Mouse (Mus musculus) liver, postnatal 0 days (tissue): ENCODE data around the gene Scn2b. TPM values are rescaled to one million over a fixed set of nuclear protein-coding genes. Genes with fewer than 3 reads are reported as not detected.
A peak's percentile ranks its signal among the peaks of the same experiment; 100 is the strongest.

ENCODE experiments used
- ATAC-seq: fragments of 200-750 bp; cut with Nextera tagmentation; 2 replicates; pipeline ENCODE4 v1.8.0; 2017; ENCODE audit warnings: mild to moderate bottlenecking, moderate library complexity
- DNase-seq: peaks from one replicate; pipeline ENCODE4 v3.0.0-alpha.2; 2016
- H3K27ac ChIP-seq: fragments of 300-500 bp; sonication (generic); 2 replicates; pipeline ENCODE4 v1.5.1; 2014; ENCODE audit warnings: antibody characterized with exemption, moderate library complexity, mild to moderate bottlenecking, low read depth
- H3K27me3 ChIP-seq: fragments of 300-500 bp; sonication (generic); 2 replicates; pipeline ENCODE4 v1.6.1; 2014; ENCODE audit warnings: low read length, control low read depth, mixed read lengths; ENCODE audit not compliant: insufficient read depth
- H3K36me3 ChIP-seq: fragments of 300-500 bp; sonication (generic); replicated peaks from 2 replicates; pipeline ENCODE4 v1.6.1; 2014; ENCODE audit warnings: mild to moderate bottlenecking, control low read depth, low read length, moderate library complexity, mixed read lengths; ENCODE audit not compliant: insufficient read depth
- H3K4me1 ChIP-seq: fragments of 300-500 bp; sonication (generic); 2 replicates; pipeline ENCODE4 v1.6.1; 2014; ENCODE audit warnings: antibody characterized with exemption, mild to moderate bottlenecking, control low read depth; ENCODE audit not compliant: insufficient read depth
- H3K4me2 ChIP-seq: fragments of 300-500 bp; sonication (generic); 2 replicates; pipeline ENCODE4 v1.6.1; 2014; ENCODE audit warnings: low read depth, mild to moderate bottlenecking, low read length, moderate library complexity, mixed read lengths
- H3K4me3 ChIP-seq: fragments of 300-500 bp; sonication (generic); 2 replicates; pipeline ENCODE4 v1.5.1; 2014; ENCODE audit warnings: low read depth, low read length
- H3K9ac ChIP-seq: fragments of 300-500 bp; sonication (generic); replicated peaks from 2 replicates; pipeline ENCODE4 v1.6.1; 2014; ENCODE audit warnings: mild to moderate bottlenecking, moderate library complexity
- H3K9me3 ChIP-seq: fragments of 300-500 bp; sonication (generic); 2 replicates; pipeline ENCODE4 v1.6.1; 2016; ENCODE audit warnings: mild to moderate bottlenecking, control low read depth, low read length, mixed read lengths
- CTCF ChIP-seq: sonication (generic); IDR thresholded peaks from 2 replicates; pipeline ENCODE4 v1.5.1; 2016; ENCODE audit warnings: antibody characterized with exemption, low read depth
- EP300 ChIP-seq: IDR thresholded peaks from 2 replicates; pipeline ENCODE4 v1.6.1; 2016; ENCODE audit warnings: antibody characterized with exemption, low read depth, mild to moderate bottlenecking
- WGBS: fragments of 180-500 bp; shearing (Covaris S2); extraction: QIAGEN DNeasy Blood & Tissue Kit; methylation state at CpG from one replicate; pipeline ENCODE4 v1.1.7; 2014; ENCODE audit not compliant: insufficient replicate concordance; 5-methylcytosine and 5-hydroxymethylcytosine counted together
- polyA plus RNA-seq: library from polyadenylated mRNA; unstranded; fragments of >200 nt; fragmentation: Nextera tagmentation; extraction: Ambion mirVana; gene quantifications from 2 replicates; pipeline ENCODE4 v1.2.1, GENCODE M21; 2015

Gene Scn2b
- polyA plus RNA-seq, 1 experiment from 2014 or later = 0.09 TPM

- DNase-seq (no peak), ATAC-seq (no peak)
- H3K36me3 ChIP-seq = no peaks in the 10 kb centered on the region
- no peak overlapping the region for H3K9ac ChIP-seq
- peaks cover 7% of the 10 kb centered on the region for H3K4me1 ChIP-seq
- WGBS = 22% methylated on average over 10 of the region's 10 CpGs
- TF ChIP-seq EP300 = no peak
- no peak for TF ChIP-seq CTCF
- no peak overlapping the region for H3K4me3 ChIP-seq
- H3K9me3 ChIP-seq = no peaks in the 10 kb centered on the region
- no peak overlapping the region for H3K27ac ChIP-seq
- H3K4me2 ChIP-seq = no peak overlapping the region
- H3K27me3 ChIP-seq = 0 out of 2 replicates have a peak, but pooled peaks cover 7% of the 10 kb centered on the region
These were observed 970 bp downstream of the Scn2b start for GRCm38 (mm10) chr9:45118552-45118951.

GRCm38 (mm10) chr9:45119316-45119953 is 1.9 kb downstream of the Scn2b start:
- Histone ChIP-seq H3K4me2 (no peak overlapping the region), H3K4me3 (no peak overlapping the region), H3K27me3 (0 out of 2 replicates have a peak, but pooled peaks cover 7% of the 10 kb centered on the region), H3K9me3 (no peaks in the 10 kb centered on the region), H3K9ac (no peak overlapping the region), H3K4me1 (peaks cover 7% of the 10 kb centered on the region), H3K36me3 (no peaks in the 10 kb centered on the region), H3K27ac (no peak overlapping the region)
- ATAC-seq = no peak
- TF ChIP-seq CTCF (peak; percentile 49), EP300 (no peak)
- 77% methylated on average over 8 of the region's 8 CpGs for WGBS
- no peak for DNase-seq

GRCm38 (mm10) chr9:45119954-45120530 is 2.5 kb downstream of the Scn2b start:
- no peak for TF ChIP-seq EP300
- TF ChIP-seq CTCF = no peak
- Histone ChIP-seq H3K9me3 (no peaks in the 10 kb centered on the region), H3K27me3 (0 out of 2 replicates have a peak, but pooled peaks cover 7% of the 10 kb centered on the region), H3K36me3 (no peaks in the 10 kb centered on the region), H3K27ac (no peak overlapping the region), H3K4me1 (peaks cover 7% of the 10 kb centered on the region), H3K4me2 (no peak overlapping the region), H3K9ac (no peak overlapping the region), H3K4me3 (no peak overlapping the region)
- 73% methylated on average over 14 of the region's 14 CpGs for WGBS
- ATAC-seq (no peak), DNase-seq (no peak)

GRCm38 (mm10) chr9:45120567-45120966 is 3.0 kb downstream of the Scn2b start:
- H3K36me3 ChIP-seq = no peaks in the 10 kb centered on the region
- H3K4me1 ChIP-seq = peaks cover 7% of the 10 kb centered on the region
- DNase-seq = no peak
- H3K9me3 ChIP-seq = no peaks in the 10 kb centered on the region
- H3K4me3 ChIP-seq = no peak overlapping the region
- 0 out of 2 replicates have a peak, but pooled peaks cover 7% of the 10 kb centered on the region for H3K27me3 ChIP-seq
- ATAC-seq = no peak
- no peak overlapping the region for H3K9ac ChIP-seq
- 75% methylated on average over 6 of the region's 6 CpGs for WGBS
- TF ChIP-seq EP300 = no peak
- TF ChIP-seq CTCF = no peak
- H3K4me2 ChIP-seq = no peak overlapping the region
- H3K27ac ChIP-seq = no peak overlapping the region

GRCm38 (mm10) chr9:45121001-45121400 is 3.4 kb downstream of the Scn2b start:
- WGBS = 40% methylated on average over 6 of the region's 6 CpGs
- Histone ChIP-seq H3K9ac (no peak overlapping the region), H3K4me2 (no peak overlapping the region), H3K36me3 (no peaks in the 10 kb centered on the region), H3K27ac (no peak overlapping the region), H3K9me3 (no peaks in the 10 kb centered on the region), H3K27me3 (0 out of 2 replicates have a peak, but pooled peaks cover 8% of the 10 kb centered on the region), H3K4me3 (no peak overlapping the region), H3K4me1 (peaks cover 7% of the 10 kb centered on the region)
- DNase-seq (no peak), ATAC-seq (no peak)
- no peak for TF ChIP-seq CTCF
- TF ChIP-seq EP300 = no peak

- ATAC-seq = peak; percentile 62; the same call in 1 of the 2 replicates
- peak; percentile 80 for DNase-seq
- H3K27ac ChIP-seq = no peak overlapping the region
- H3K36me3 ChIP-seq = no peaks in the 10 kb centered on the region
- no peak overlapping the region for H3K9ac ChIP-seq
- H3K4me2 ChIP-seq = peak overlapping the region; percentile 27
- peaks cover 7% of the 10 kb centered on the region for H3K4me1 ChIP-seq
- WGBS = 5% methylated on average over 10 of the region's 10 CpGs
- no peaks in the 10 kb centered on the region for H3K9me3 ChIP-seq
- TF ChIP-seq CTCF (peak; percentile 93), EP300 (no peak)
- H3K4me3 ChIP-seq = no peak overlapping the region
- 0 out of 2 replicates have a peak, but pooled peaks cover 10% of the 10 kb centered on the region for H3K27me3 ChIP-seq
These were observed 4.2 kb downstream of the Scn2b start for GRCm38 (mm10) chr9:45121769-45122168.
